Comparison of ENCODE assay signal across 18 mouse cellular contexts in genomic region chr7:110414276-110414675, GRCm38 (mm10).
"Had no signal": no experiment of that assay in that cellular context is flagged by ENCODE, and none has a peak within 500 bp of the region (broad histone marks: within the 10 kb centered on the region; RNA-seq: fewer than 3 reads in every experiment).

No protein-coding gene starts in this region.

- H3K27me3 ChIP-seq: limb, embryonic 12.5 days; limb, embryonic 15.5 days; liver, embryonic 12.5 days; liver, embryonic 15.5 days; lung, embryonic 15.5 days had no signal

- H3K27ac ChIP-seq: limb, embryonic 12.5 days; limb, embryonic 15.5 days; liver, embryonic 12.5 days; liver, embryonic 15.5 days; lung, embryonic 15.5 days had no signal

- DNase-seq: left cerebral cortex, postnatal 4 days; lung, adult 18-20 months; lung, postnatal 14 days; lung, postnatal 4 days; midbrain, embryonic 14.5 days; right cerebral cortex, adult 18-20 months; right cerebral cortex, postnatal 25 days; spleen, adult 18-20 months; thymus, adult 18-20 months; thymus, postnatal 36 days had no signal

- H3K9ac ChIP-seq: limb, embryonic 12.5 days; limb, embryonic 15.5 days; liver, embryonic 12.5 days; liver, embryonic 15.5 days; lung, embryonic 15.5 days had no signal

- ATAC-seq: inflammation-experienced regulatory T-cells, adult 6 months; intestine, embryonic 16.5 days; liver, embryonic 12.5 days had no signal

- H3K4me2 ChIP-seq: limb, embryonic 12.5 days; limb, embryonic 15.5 days; liver, embryonic 12.5 days; liver, embryonic 15.5 days; lung, embryonic 15.5 days; midbrain, embryonic 11.5 days had no signal

- H3K36me3 ChIP-seq: liver, embryonic 15.5 days had no signal

- H3K4me1 ChIP-seq: limb, embryonic 12.5 days; limb, embryonic 15.5 days; liver, embryonic 12.5 days; liver, embryonic 15.5 days; lung, embryonic 15.5 days had no signal

- H3K9me3 ChIP-seq: limb, embryonic 12.5 days; limb, embryonic 15.5 days; liver, embryonic 12.5 days; liver, embryonic 15.5 days; lung, embryonic 15.5 days had no signal

- H3K4me3 ChIP-seq: limb, embryonic 12.5 days; limb, embryonic 15.5 days; liver, embryonic 12.5 days; liver, embryonic 15.5 days; lung, embryonic 15.5 days had no signal
